In genomic region chr1:98192044-98192484, GRCm38 (mm10) we compare ENCODE assay signal across 12 mouse cellular contexts.
DNase-seq lines count a peak whose midpoint lies in the region; ATAC-seq and TF ChIP-seq lines count a peak whose summit lies in the region.
"Had no signal": no experiment of that assay in that cellular context is flagged by ENCODE, and none has a peak within 500 bp of the region (broad histone marks: within the 10 kb centered on the region; RNA-seq: fewer than 3 reads in every experiment).

No protein-coding gene starts in this region.

- no peaks in the 10 kb centered on the region for H3K27me3 ChIP-seq in forebrain, embryonic 12.5 days
- H3K27me3 ChIP-seq in hindbrain, embryonic 10.5 days (ENCODE audit: insufficient read depth, poor library complexity, severe bottlenecking) = no peaks in the 10 kb centered on the region; the same call in 1 of the 2 replicates
- H3K27me3 ChIP-seq: neural tube, embryonic 12.5 days; stomach, embryonic 15.5 days had no signal

- no peak overlapping the region for H3K9ac ChIP-seq in forebrain, embryonic 12.5 days
- H3K9ac ChIP-seq: neural tube, embryonic 12.5 days; stomach, embryonic 15.5 days had no signal

- no peak for DNase-seq in hindbrain, embryonic 10.5 days (ENCODE audit: low spot score)
- DNase-seq in left cerebral cortex, adult 2 months (ENCODE audit: extremely low spot score in 1 of 2, low spot score in 2 of 2) = peak; percentile 39 to 48
- DNase-seq in right cerebral cortex, adult 18-20 months = peak; percentile 74
- DNase-seq in thymus, adult 18-20 months = no peak
- no peak for DNase-seq in adrenal gland, postnatal 14 days
- no peak for DNase-seq in urinary bladder, postnatal 4 days (ENCODE audit: low spot score in 2 of 2)
- DNase-seq: heart, adult 2 months; kidney, adult 9 months had no signal

- peaks cover 37% of the 10 kb centered on the region for H3K4me1 ChIP-seq in forebrain, embryonic 12.5 days
- peaks cover 38% of the 10 kb centered on the region for H3K4me1 ChIP-seq in hindbrain, embryonic 10.5 days (replicated peaks)

- peak overlapping the region; percentile 51 for H3K27ac ChIP-seq in forebrain, embryonic 12.5 days
- H3K27ac ChIP-seq in hindbrain, embryonic 10.5 days = peak overlapping the region; percentile 82
- peak overlapping the region; percentile 82 for H3K27ac ChIP-seq in left cerebral cortex, adult 2 months
- H3K27ac ChIP-seq: heart, adult 2 months; neural tube, embryonic 12.5 days; stomach, embryonic 15.5 days had no signal

- no peak for ATAC-seq in forebrain, embryonic 12.5 days (ENCODE audit: low FRiP score)

- no peaks in the 10 kb centered on the region for H3K9me3 ChIP-seq in forebrain, embryonic 12.5 days
- peaks cover 7% of the 10 kb centered on the region; the same call in 1 of the 2 replicates for H3K9me3 ChIP-seq in hindbrain, embryonic 10.5 days
- H3K9me3 ChIP-seq: neural tube, embryonic 12.5 days; stomach, embryonic 15.5 days had no signal

- H3K4me2 ChIP-seq in forebrain, embryonic 12.5 days = no peak overlapping the region
- H3K4me2 ChIP-seq: neural tube, embryonic 12.5 days; stomach, embryonic 15.5 days had no signal

- TF ChIP-seq CTCF in left cerebral cortex, adult 2 months (IDR thresholded peaks at IDR 0.05) = no peak

- intact Hi-C loops in left cerebral cortex, adult 2 months (cut with DNase I) = loop anchor here (2.0 to 5.0 kb wide), 5 partner anchors 77 to 363 kb away; no protein-coding TSS in a partner anchor

- no peak overlapping the region for H3K4me3 ChIP-seq in forebrain, embryonic 12.5 days (replicated peaks)
- H3K4me3 ChIP-seq in hindbrain, embryonic 10.5 days = no peak overlapping the region
- no peak overlapping the region for H3K4me3 ChIP-seq in left cerebral cortex, adult 2 months
- H3K4me3 ChIP-seq: heart, adult 2 months; neural tube, embryonic 12.5 days; stomach, embryonic 15.5 days had no signal

- 64% methylated on average over 8 of the region's 8 CpGs for whole genome bisulfite sequencing in forebrain, embryonic 12.5 days
- 62% methylated on average over 8 of the region's 8 CpGs for WGBS in hindbrain, embryonic 10.5 days

- no peaks in the 10 kb centered on the region for H3K36me3 ChIP-seq in forebrain, embryonic 12.5 days (replicated peaks)
- H3K36me3 ChIP-seq in hindbrain, embryonic 10.5 days = no peaks in the 10 kb centered on the region
- H3K36me3 ChIP-seq: G1E; neural tube, embryonic 12.5 days; stomach, embryonic 15.5 days had no signal

Comparison
In these comparisons a context has a peak if more than half of its experiments do, and no peak if none do; other contexts are left out.
1. DNase-seq: peak in left cerebral cortex, adult 2 months (2 of 2) and right cerebral cortex, adult 18-20 months (single experiment); none in hindbrain, embryonic 10.5 days (single experiment), thymus, adult 18-20 months (0 of 2), adrenal gland, postnatal 14 days (single experiment) and urinary bladder, postnatal 4 days (0 of 2).
2. Peak in every context shown above with its lines, with median percentiles within 50 percentile points of each other: H3K27ac ChIP-seq.